Mouse (Mus musculus) embryonic facial prominence, embryonic 13.5 days (tissue): Measurements from ENCODE around the gene Sh3pxd2a. TPM values are rescaled to one million over a fixed set of nuclear protein-coding genes. Genes with fewer than 3 reads are reported as not detected.

Experiments
- ATAC-seq: fragments of 200-750 bp; cut with Nextera tagmentation; 2 replicates; pipeline ENCODE4 v1.8.0; 2017; ENCODE audit warnings: low read depth; ENCODE audit not compliant: insufficient number of reproducible peaks, insufficient read depth, low FRiP score, low TSS enrichment
- H3K27ac ChIP-seq: fragments of 300-500 bp; sonication (generic); 2 replicates; pipeline ENCODE4 v1.5.1; 2015; ENCODE audit warnings: moderate library complexity, mild to moderate bottlenecking, inconsistent platforms
- H3K27me3 ChIP-seq: fragments of 300-500 bp; sonication (generic); 2 replicates; pipeline ENCODE4 v1.6.1; 2015; ENCODE audit warnings: mild to moderate bottlenecking, inconsistent platforms
- H3K36me3 ChIP-seq: fragments of 300-500 bp; sonication (generic); 2 replicates; pipeline ENCODE4 v1.6.1; 2015; ENCODE audit warnings: mild to moderate bottlenecking, inconsistent platforms
- H3K4me1 ChIP-seq: fragments of 300-500 bp; sonication (generic); 2 replicates; pipeline ENCODE4 v1.6.1; 2015; ENCODE audit warnings: inconsistent platforms
- H3K4me2 ChIP-seq: fragments of 300-500 bp; sonication (generic); 2 replicates; pipeline ENCODE4 v1.6.1; 2015; ENCODE audit warnings: moderate library complexity, mild to moderate bottlenecking, inconsistent platforms
- H3K4me3 ChIP-seq: fragments of 300-500 bp; sonication (generic); 2 replicates; pipeline ENCODE4 v1.5.1; 2015; ENCODE audit warnings: mild to moderate bottlenecking, inconsistent platforms
- H3K9ac ChIP-seq: fragments of 300-500 bp; sonication (generic); 2 replicates; pipeline ENCODE4 v1.6.1; 2015; ENCODE audit warnings: mild to moderate bottlenecking, inconsistent platforms
- H3K9me3 ChIP-seq: fragments of 300-500 bp; sonication (generic); 2 replicates; pipeline ENCODE4 v1.6.1; 2016; ENCODE audit warnings: inconsistent platforms
- WGBS: fragments of 180-500 bp; shearing (Covaris S2); methylation state at CpG from one replicate; pipeline ENCODE4 v1.1.7; 2015; ENCODE audit warnings: mixed read lengths; 5-methylcytosine and 5-hydroxymethylcytosine counted together
- polyA plus RNA-seq: library from polyadenylated mRNA; unstranded; fragments of >200 nt; fragmentation: Nextera tagmentation; extraction: Ambion mirVana; gene quantifications from 2 replicates; pipeline ENCODE4 v1.2.1, GENCODE M21; 2015

Gene Sh3pxd2a
- polyA plus RNA-seq, 1 experiment from 2014 or later: 10.0 TPM

DNA sequence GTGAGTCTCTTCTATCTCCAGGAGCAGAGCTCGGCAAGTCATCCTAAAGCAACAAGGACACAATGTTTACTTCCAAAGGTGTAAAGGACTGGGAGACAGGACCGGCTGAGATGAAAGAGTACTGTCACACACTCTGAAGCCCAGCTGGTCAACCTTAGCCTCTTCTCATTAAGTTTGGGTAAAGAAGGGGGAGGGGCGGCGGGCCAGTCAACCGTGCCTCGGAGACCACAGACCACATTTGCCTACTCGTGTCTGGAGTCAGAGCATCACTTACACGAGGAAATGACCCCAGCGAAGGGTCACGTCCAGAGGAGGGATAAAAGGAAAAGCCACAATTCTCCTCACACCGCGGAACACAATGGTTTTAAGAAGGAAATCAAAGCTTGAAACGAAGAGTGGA lies 995 bp downstream of the Sh3pxd2a start:
- H3K27me3 ChIP-seq: no peaks in the 10 kb centered on the region
- 0 out of 2 replicates have a peak, but pooled peaks cover 6% of the 10 kb centered on the region for H3K36me3 ChIP-seq
- under 1% methylated on average over 13 of the region's 13 CpGs for WGBS
- H3K9me3 ChIP-seq: no peaks in the 10 kb centered on the region
- no peak for ATAC-seq
- H3K9ac ChIP-seq: peak overlapping the region; percentile 92
- H3K4me2 ChIP-seq: peak overlapping the region; percentile 89
- peak overlapping the region; percentile 91 for H3K27ac ChIP-seq
- peaks cover 55% of the 10 kb centered on the region for H3K4me1 ChIP-seq
- peak overlapping the region; percentile 86 for H3K4me3 ChIP-seq

DNA sequence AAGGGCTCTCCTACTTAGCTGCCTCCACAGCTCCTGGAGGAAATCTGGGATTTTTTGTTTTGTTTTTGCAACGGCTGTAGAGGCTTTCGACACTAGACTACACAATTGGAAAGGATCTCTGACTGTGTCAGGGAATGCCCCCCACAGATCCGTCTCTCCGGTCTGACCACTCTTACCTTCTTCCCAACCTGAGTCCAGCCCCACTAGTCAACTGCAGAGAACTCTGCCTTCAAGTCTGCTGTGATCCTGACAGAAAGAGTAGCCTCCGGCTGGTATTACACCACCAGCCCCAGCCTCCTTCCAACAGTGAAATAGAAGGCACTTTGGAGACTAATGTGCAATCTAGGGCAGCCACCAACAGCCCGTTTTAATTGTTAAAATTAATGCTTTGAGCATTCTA lies 1.5 kb downstream of the Sh3pxd2a start:
- no peak for ATAC-seq
- no peaks in the 10 kb centered on the region for H3K27me3 ChIP-seq
- no peaks in the 10 kb centered on the region for H3K9me3 ChIP-seq
- H3K4me2 ChIP-seq: peak overlapping the region; percentile 89
- peak overlapping the region; percentile 92 for H3K9ac ChIP-seq
- peak overlapping the region; percentile 86 for H3K4me3 ChIP-seq
- H3K27ac ChIP-seq: no peak overlapping the region
- 13% methylated on average over 6 of the region's 6 CpGs for WGBS
- H3K4me1 ChIP-seq: peaks cover 60% of the 10 kb centered on the region
- 0 out of 2 replicates have a peak, but pooled peaks cover 6% of the 10 kb centered on the region for H3K36me3 ChIP-seq

GRCm38 (mm10) chr19:47461838-47462237 lies 2.4 kb downstream of the Sh3pxd2a start:
- H3K9ac ChIP-seq: no peak overlapping the region
- 85% methylated on average over 3 of the region's 3 CpGs for WGBS
- H3K27me3 ChIP-seq: no peaks in the 10 kb centered on the region
- no peaks in the 10 kb centered on the region for H3K9me3 ChIP-seq
- H3K4me1 ChIP-seq: peaks cover 62% of the 10 kb centered on the region
- H3K4me2 ChIP-seq: peak overlapping the region; percentile 89; the same call in 1 of the 2 replicates
- no peak for ATAC-seq
- H3K4me3 ChIP-seq: peak overlapping the region; percentile 86; the same call in 1 of the 2 replicates
- no peak overlapping the region for H3K27ac ChIP-seq
- H3K36me3 ChIP-seq: 0 out of 2 replicates have a peak, but pooled peaks cover 6% of the 10 kb centered on the region

- ATAC-seq: no peak
- H3K4me3 ChIP-seq: no peak overlapping the region; the same call in 1 of the 2 replicates
- H3K36me3 ChIP-seq: 0 out of 2 replicates have a peak, but pooled peaks cover 6% of the 10 kb centered on the region
- H3K9ac ChIP-seq: no peak overlapping the region
- WGBS: 58% methylated on average over 9 of the region's 9 CpGs
- H3K27ac ChIP-seq: no peak overlapping the region
- peaks cover 62% of the 10 kb centered on the region for H3K4me1 ChIP-seq
- H3K9me3 ChIP-seq: no peaks in the 10 kb centered on the region
- no peaks in the 10 kb centered on the region for H3K27me3 ChIP-seq
- H3K4me2 ChIP-seq: no peak overlapping the region
Measured at GRCm38 (mm10) chr19:47461386-47461785, 2.8 kb downstream of the Sh3pxd2a start.

DNA sequence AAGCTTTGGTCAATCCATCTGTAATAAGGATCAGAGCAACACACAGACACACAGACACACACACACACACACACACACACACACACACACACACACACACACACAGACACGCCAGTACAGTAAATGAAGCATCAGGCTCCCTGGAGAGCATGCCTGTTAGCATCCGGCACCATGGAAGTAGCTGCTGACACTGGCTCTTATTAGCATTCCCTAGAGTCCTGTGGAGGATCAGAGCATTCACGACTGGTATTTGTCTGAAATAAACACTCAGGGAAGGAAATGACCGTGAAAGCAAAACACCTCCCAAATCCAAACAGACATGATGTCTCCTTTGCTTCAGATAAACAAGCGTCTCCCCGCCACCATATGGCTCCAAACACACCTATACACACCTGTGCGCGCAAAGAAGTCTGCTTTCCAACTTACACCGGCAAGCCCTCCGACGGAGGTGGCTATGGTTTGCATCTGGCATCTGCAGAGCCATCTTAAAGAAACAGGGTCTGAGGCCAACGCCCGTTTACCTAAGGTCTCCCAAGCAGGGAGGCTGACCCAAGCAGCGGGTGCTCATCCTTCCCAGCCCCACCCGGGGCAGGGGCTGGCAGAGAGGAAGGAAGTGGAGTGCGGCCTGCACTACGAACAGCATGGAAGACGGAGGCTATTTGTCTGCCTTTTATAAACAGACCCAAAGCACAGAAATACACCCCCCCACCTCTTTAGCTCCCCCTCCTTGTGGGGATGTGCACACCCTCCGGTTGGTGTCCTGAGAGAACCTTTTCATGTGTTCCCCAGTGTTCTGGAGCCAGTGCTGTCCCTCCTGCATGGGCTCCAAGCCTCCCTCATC lies 3.9 kb downstream of the Sh3pxd2a start:
- Histone ChIP-seq H3K4me1 (peaks cover 62% of the 10 kb centered on the region), H3K4me3 (no peak overlapping the region), H3K27ac (no peak overlapping the region; the same call in 1 of the 2 replicates), H3K27me3 (no peaks in the 10 kb centered on the region), H3K9ac (0 out of 2 replicates have a peak overlapping the region, but pooled peaks have one; percentile 12), H3K36me3 (0 out of 2 replicates have a peak, but pooled peaks cover 6% of the 10 kb centered on the region), H3K4me2 (peak overlapping the region; percentile 20; the same call in 1 of the 2 replicates), H3K9me3 (no peaks in the 10 kb centered on the region)
- 65% methylated on average over 19 of the region's 19 CpGs for WGBS
- no peak for ATAC-seq

DNA sequence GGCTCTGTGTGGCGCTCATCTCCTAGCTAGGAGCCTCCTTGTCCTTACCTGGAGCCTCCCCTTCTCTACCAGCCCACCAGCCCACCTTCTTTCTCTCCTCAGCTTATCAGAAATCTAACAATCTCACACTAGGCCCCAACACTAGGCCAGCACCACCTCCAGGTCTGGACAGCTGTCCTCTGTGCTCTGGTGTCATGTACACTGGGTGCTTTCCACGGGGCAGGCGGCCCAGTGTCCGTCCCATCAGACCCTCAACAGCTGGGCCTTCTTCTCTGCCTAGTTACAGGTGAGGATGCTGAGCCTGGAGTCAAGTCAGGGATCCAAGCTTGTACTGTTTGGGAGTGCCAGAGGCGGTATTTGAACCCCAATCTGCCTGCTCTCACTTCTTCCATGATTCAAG lies 5.0 kb downstream of the Sh3pxd2a start:
- H3K4me2 ChIP-seq: no peak overlapping the region

DNA sequence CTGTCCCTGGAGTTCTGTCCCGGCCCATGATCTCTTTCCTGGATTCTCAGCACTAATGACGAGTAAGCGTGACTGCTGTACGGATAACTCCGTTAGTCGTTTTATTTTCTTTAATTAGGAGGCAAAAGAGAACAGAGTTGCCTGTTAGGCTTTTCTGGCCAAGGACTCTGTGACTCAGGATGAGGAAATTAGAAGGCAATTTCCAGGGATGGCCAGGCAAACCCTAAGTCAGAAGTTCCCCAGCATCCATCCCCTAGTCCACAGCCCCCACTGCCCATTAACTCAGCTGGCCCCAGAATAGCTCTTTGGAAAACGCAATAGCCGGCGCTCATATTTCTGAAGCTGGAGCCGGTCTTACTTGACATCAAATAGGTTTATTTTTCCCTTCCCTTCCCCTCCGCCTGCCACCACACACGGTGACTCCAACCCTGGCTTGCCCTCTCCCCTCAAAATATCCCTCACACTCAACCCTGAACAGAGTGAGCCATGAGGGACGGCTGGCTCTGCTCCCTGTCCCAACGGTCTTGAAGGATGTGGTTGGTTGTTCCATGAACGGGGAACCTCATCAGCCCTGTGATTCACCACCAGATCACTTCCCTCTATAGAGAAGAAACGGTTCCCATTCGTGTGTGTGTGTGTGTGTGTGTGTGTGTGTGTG lies 5.6 kb downstream of the Sh3pxd2a start:
- Histone ChIP-seq H3K27ac (no peak overlapping the region), H3K9me3 (no peaks in the 10 kb centered on the region), H3K4me1 (peaks cover 72% of the 10 kb centered on the region), H3K9ac (peak overlapping the region; percentile 36; the same call in 1 of the 2 replicates), H3K4me3 (no peak overlapping the region), H3K27me3 (no peaks in the 10 kb centered on the region), H3K36me3 (0 out of 2 replicates have a peak, but pooled peaks cover 6% of the 10 kb centered on the region), H3K4me2 (no peak overlapping the region)
- 55% methylated on average over 17 of the region's 17 CpGs for WGBS
- ATAC-seq: no peak

More for the DNA sequence above, 5.0 kb downstream of the Sh3pxd2a start:
- Histone ChIP-seq H3K36me3 (0 out of 2 replicates have a peak, but pooled peaks cover 6% of the 10 kb centered on the region), H3K9me3 (no peaks in the 10 kb centered on the region), H3K4me3 (no peak overlapping the region), H3K27me3 (no peaks in the 10 kb centered on the region), H3K9ac (no peak overlapping the region), H3K4me1 (peaks cover 66% of the 10 kb centered on the region), H3K27ac (no peak overlapping the region)
- ATAC-seq: no peak
- WGBS: 91% methylated on average over 5 of the region's 5 CpGs

GRCm38 (mm10) chr19:47457711-47458503 lies 6.3 kb downstream of the Sh3pxd2a start:
- ATAC-seq: no peak
- 75% methylated on average over 13 of the region's 13 CpGs for WGBS
- Histone ChIP-seq H3K27ac (no peak overlapping the region), H3K9ac (0 out of 2 replicates have a peak overlapping the region, but pooled peaks have one; percentile 36), H3K27me3 (no peaks in the 10 kb centered on the region), H3K4me1 (peaks cover 71% of the 10 kb centered on the region), H3K9me3 (no peaks in the 10 kb centered on the region), H3K4me2 (no peak overlapping the region), H3K36me3 (0 out of 2 replicates have a peak, but pooled peaks cover 6% of the 10 kb centered on the region), H3K4me3 (no peak overlapping the region)

DNA sequence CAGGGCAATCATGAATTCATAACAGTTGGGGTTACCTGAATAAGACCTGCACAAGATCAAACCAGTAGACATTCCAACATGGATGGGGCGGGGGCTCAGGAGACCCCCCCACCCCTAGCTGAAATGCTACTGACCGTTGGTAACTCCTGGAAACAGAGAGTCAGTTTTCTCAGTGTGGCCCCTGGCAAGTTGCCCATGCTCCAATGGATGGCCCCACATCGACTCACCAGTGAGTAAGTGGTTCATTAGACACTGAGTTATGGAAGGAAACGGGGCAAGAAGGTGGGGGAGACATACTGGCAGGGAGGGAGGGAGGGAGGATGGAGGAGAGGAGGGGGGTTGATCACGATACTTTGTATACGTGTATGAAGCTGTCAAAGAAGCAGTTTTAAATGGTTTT lies 8.2 kb downstream of the Sh3pxd2a start:
- Histone ChIP-seq H3K9ac (no peak overlapping the region), H3K4me1 (peaks cover 60% of the 10 kb centered on the region), H3K27ac (no peak overlapping the region), H3K4me2 (no peak overlapping the region), H3K27me3 (no peaks in the 10 kb centered on the region), H3K4me3 (no peak overlapping the region), H3K36me3 (no peaks in the 10 kb centered on the region), H3K9me3 (no peaks in the 10 kb centered on the region)
- 69% methylated on average over 6 of the region's 6 CpGs for WGBS
- ATAC-seq: no peak

DNA sequence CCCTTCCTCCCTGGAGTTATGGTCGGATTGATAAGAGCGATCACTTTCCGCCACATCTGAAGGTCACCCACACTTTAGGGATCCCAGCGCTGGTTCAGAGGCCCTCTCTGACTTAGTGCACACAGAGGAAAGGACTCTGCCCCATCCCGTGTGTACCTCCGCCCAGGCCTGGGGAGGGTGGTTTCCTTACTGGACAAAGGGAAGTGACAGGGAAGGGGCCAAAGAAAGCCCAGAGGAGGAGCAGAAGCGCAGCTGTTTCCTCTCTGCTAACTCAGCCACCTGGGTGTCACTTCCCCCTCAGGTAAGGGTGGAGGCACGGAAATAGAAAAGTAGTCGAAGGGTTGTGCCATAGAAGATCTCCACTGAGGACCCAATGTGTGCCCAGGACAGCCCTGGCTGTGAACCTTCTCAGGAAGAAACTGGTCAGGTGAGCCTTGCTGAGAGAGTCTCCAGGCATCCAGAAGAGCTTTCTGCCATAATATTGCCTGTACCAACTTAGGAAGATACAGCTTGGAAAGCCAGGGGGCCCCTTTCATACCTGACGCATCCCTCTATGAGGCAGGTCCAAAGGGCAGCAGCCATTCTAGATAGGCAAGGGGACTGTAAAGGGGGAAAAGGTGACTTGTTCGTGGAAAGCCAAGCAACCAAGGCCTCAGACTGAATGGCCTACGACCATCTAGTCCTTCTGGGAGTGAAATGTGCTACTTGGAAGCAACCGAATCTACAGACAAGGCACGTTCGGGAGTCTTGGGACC lies 9.0 kb downstream of the Sh3pxd2a start:
- WGBS: 86% methylated on average over 15 of the region's 15 CpGs
- no peak overlapping the region for H3K4me2 ChIP-seq

More for the DNA sequence above, 9.0 kb downstream of the Sh3pxd2a start:
- ATAC-seq: no peak
- Histone ChIP-seq H3K9me3 (no peaks in the 10 kb centered on the region), H3K27me3 (no peaks in the 10 kb centered on the region), H3K27ac (no peak overlapping the region), H3K4me1 (peaks cover 60% of the 10 kb centered on the region), H3K4me3 (no peak overlapping the region), H3K36me3 (no peaks in the 10 kb centered on the region), H3K9ac (no peak overlapping the region)
